Mouse (Mus musculus): Measurements from ENCODE around the gene Olfr340. TPM values are rescaled to one million over a fixed set of nuclear protein-coding genes. Genes with fewer than 3 reads are reported as not detected.
"Not testable (repeated sequence)": the region's sequence is repeated elsewhere in the genome, so short reads cannot be mapped to it uniquely, and the experiment has no call there.

Gene Olfr340
- total RNA-seq (2021), result not detected

- no peak for DNase-seq (ENCODE audit: extremely low spot score in 1 of 2, low spot score in 2 of 2)
- intact Hi-C loops (cut with DNase I), result no loop called here
These were observed at the start of gene Olfr340 for GRCm38 (mm10) chr2:36452287-36452686. Gene Olfr340, plus strand, starts transcription at chr2:36452587.

GRCm38 (mm10) chr2:36415174-36415573, 37.2 kb upstream of the Olfr340 start:
- intact Hi-C loops (cut with DNase I), result not testable (repeated sequence)

GRCm38 (mm10) chr2:36415591-36415990, 36.8 kb upstream of the Olfr340 start:
- DNase-seq (ENCODE audit: extremely low spot score in 1 of 2, low spot score in 2 of 2); intact Hi-C loops (cut with DNase I): not testable (repeated sequence)

More at GRCm38 (mm10) chr2:36415174-36415573, 37.2 kb upstream of the Olfr340 start:
- DNase-seq (ENCODE audit: extremely low spot score in 1 of 2, low spot score in 2 of 2), result not testable (repeated sequence)

GRCm38 (mm10) chr2:36418647-36419046, 33.7 kb upstream of the Olfr340 start, which contains the start of gene Olfr339:
Gene Olfr339, plus strand, starts transcription at chr2:36418947.
- intact Hi-C loops (cut with DNase I), result no loop called here
- no peak for DNase-seq (ENCODE audit: extremely low spot score in 1 of 2, low spot score in 2 of 2)

GRCm38 (mm10) chr2:36473634-36474033, 21.2 kb downstream of the Olfr340 start:
- intact Hi-C loops (cut with DNase I), result no loop called here
- no peak for DNase-seq (ENCODE audit: extremely low spot score in 1 of 2, low spot score in 2 of 2)

GRCm38 (mm10) chr2:36482368-36482767, 30.0 kb downstream of the Olfr340 start, which contains the start of gene Olfr341:
Gene Olfr341, minus strand, starts transcription at chr2:36482468.
- intact Hi-C loops (cut with DNase I), result no loop called here
- no peak for DNase-seq (ENCODE audit: extremely low spot score in 1 of 2, low spot score in 2 of 2)

Other genes starting within 250 kb of the Olfr340 start
- gene Ptgs1, start 222.2 kb upstream of the Olfr340 start, total RNA-seq (2021), result 10 to 100 TPM; 11.8 to 13.0 TPM
- gene Olfr338, start 79.1 kb upstream of the Olfr340 start, total RNA-seq (2021), result not detected
- gene Olfr339, start 33.6 kb upstream of the Olfr340 start, total RNA-seq (2021), result not detected
- gene Olfr341, start 29.9 kb downstream of the Olfr340 start, total RNA-seq (2021), result not detected
- not detected for gene Olfr342, start 72.4 kb downstream of the Olfr340 start, total RNA-seq (2021)
- gene Olfr344, start 114.1 kb downstream of the Olfr340 start, total RNA-seq (2021), result not detected
- gene Olfr345, start 187.5 kb downstream of the Olfr340 start, total RNA-seq (2021), result not detected
- not detected for gene Olfr346, start 233.2 kb downstream of the Olfr340 start, total RNA-seq (2021)

Measured in left cerebral cortex, postnatal 10 days (tissue).